Comparison of ENCODE assay signal across 8 mouse cellular contexts in the genomic region with DNA sequence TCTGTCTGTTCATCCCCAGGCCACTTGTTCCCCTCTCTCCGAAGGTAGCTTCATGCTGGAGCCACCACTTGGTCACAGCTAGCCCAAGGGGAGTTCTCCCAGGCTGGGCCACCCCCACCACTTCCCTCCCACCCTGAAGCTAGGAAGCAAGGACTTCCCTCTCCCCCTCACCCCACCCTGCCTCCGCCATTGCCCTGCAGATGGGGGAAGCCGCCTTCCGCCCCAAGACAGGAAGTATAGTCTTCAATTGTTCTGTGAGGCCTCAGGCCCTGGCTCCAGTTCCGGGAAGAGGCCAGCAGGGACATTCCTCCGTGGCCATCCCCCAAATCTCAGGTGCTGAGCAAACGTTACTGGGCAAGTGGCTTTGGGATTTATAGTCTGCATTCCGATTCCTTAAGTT. TPM values are rescaled to one million over a fixed set of nuclear protein-coding genes. Genes with fewer than 3 reads are reported as not detected.
DNase-seq lines count a peak whose midpoint lies in the region; TF ChIP-seq lines count a peak whose summit lies in the region.

No protein-coding gene starts in this region.

- H3ac ChIP-seq in myocyte (ENCODE audit: control insufficient read depth, insufficient read length): no peak overlapping the region

- peak; percentile 69 for DNase-seq in adrenal gland, postnatal 14 days
- no peak for DNase-seq in adrenal gland, postnatal 4 days (ENCODE audit: low spot score in 2 of 2)
- peak; percentile 61 for DNase-seq in gastrocnemius, postnatal 14 days
- peak; percentile 55 for DNase-seq in kidney, postnatal 14 days
- DNase-seq in cerebellum, postnatal 14 days: no peak
- DNase-seq in frontal cortex, adult 2 months (ENCODE audit: extremely low spot score in 1 of 2, low spot score in 1 of 2): no peak
- no peak for DNase-seq in layer of hippocampus, postnatal 25 days (ENCODE audit: extremely low spot score in 1 of 2, low spot score in 1 of 2)

- H3K79me2 ChIP-seq in myocyte (ENCODE audit: control insufficient read depth, insufficient read depth): no peaks in the 10 kb centered on the region

- H3K4me2 ChIP-seq in myocyte (ENCODE audit: low read depth): peak overlapping the region; percentile 24

- no peak overlapping the region for H3K4me3 ChIP-seq in myocyte

- TF ChIP-seq POLR2A in myocyte (IDR thresholded peaks at IDR 0.05; ENCODE audit: insufficient read length, low read depth): no peak

- peaks cover 34% of the 10 kb centered on the region for H3K27me3 ChIP-seq in myocyte (ENCODE audit: control insufficient read depth, insufficient read depth, insufficient read length)

- H3K36me3 ChIP-seq in myocyte (ENCODE audit: control insufficient read depth, insufficient read depth): no peaks in the 10 kb centered on the region

- intact Hi-C loops in gastrocnemius, postnatal 14 days (cut with DNase I; ENCODE audit: low total_unique reads): no loop called here

TF ChIP-seq in myocyte, 11 proteins besides CTCF, POLR2A, EP300 and RAD21:
- TF ChIP-seq TCF3 (IDR thresholded peaks at IDR 0.05; ENCODE audit: insufficient read length, low read depth) (no peak), CEBPB (IDR thresholded peaks at IDR 0.05; ENCODE audit: insufficient read depth, poor library complexity, severe bottlenecking) (no peak), MAX (IDR thresholded peaks at IDR 0.05; ENCODE audit: low read depth) (no peak)
TF ChIP-seq in myocyte: peak in this region for 0.

RNA-seq across cellular contexts. Expression of gene Fam78a, which starts 6.1 kb away (rescaled TPM):
- 3.0 and 10.0 TPM in 2 replicates for total RNA-seq in adrenal gland, postnatal 14 days (2021)
- 1 to 10 TPM; 2.4 TPM for total RNA-seq in adrenal gland, postnatal 4 days (2021)
- total RNA-seq in gastrocnemius, postnatal 14 days (2021): 10 to 100 TPM in 1 of 2 experiments, 1 to 10 TPM in 1; 9.5 to 20.5 TPM
- polyA plus RNA-seq in myocyte (2012; fragmentation: generic; extraction: Trizol): 4.7 TPM
- 3.2 and 3.7 TPM in 2 replicates for polyA plus RNA-seq in frontal cortex, adult 2 months (2012; rRNA removed)
- total RNA-seq in layer of hippocampus, postnatal 25 days (2021): 1 to 10 TPM; 3.2 to 6.3 TPM

RNA-seq across cellular contexts. Expression of gene Plpp7, which starts 16.8 kb away (rescaled TPM):
- 3.0 and 3.6 TPM in 2 replicates for total RNA-seq in adrenal gland, postnatal 14 days (2021)
- total RNA-seq in adrenal gland, postnatal 4 days (2021): 1 to 10 TPM; 5.5 to 6.3 TPM
- total RNA-seq in gastrocnemius, postnatal 14 days (2021): 100 to 1,000 TPM in 1 of 2 experiments, 10 to 100 TPM in 1; 87.5 to 102 TPM
- polyA plus RNA-seq in myocyte (2012; fragmentation: generic; extraction: Trizol): 60.6 TPM
- 31.8 and 34.6 TPM in 2 replicates for polyA plus RNA-seq in frontal cortex, adult 2 months (2012; rRNA removed)
- total RNA-seq in layer of hippocampus, postnatal 25 days (2021): 10 to 100 TPM; 23.7 to 24.4 TPM

Comparison
In these comparisons a context has a peak if more than half of its experiments do, and no peak if none do; other contexts are left out.
1. DNase-seq: peak in adrenal gland, postnatal 14 days (single experiment), gastrocnemius, postnatal 14 days (single experiment) and kidney, postnatal 14 days (single experiment); none in adrenal gland, postnatal 4 days (0 of 2), cerebellum, postnatal 14 days (0 of 2), frontal cortex, adult 2 months (0 of 2) and layer of hippocampus, postnatal 25 days (0 of 2).